Mouse (Mus musculus): ENCODE results near the gene Procr.

DNA sequence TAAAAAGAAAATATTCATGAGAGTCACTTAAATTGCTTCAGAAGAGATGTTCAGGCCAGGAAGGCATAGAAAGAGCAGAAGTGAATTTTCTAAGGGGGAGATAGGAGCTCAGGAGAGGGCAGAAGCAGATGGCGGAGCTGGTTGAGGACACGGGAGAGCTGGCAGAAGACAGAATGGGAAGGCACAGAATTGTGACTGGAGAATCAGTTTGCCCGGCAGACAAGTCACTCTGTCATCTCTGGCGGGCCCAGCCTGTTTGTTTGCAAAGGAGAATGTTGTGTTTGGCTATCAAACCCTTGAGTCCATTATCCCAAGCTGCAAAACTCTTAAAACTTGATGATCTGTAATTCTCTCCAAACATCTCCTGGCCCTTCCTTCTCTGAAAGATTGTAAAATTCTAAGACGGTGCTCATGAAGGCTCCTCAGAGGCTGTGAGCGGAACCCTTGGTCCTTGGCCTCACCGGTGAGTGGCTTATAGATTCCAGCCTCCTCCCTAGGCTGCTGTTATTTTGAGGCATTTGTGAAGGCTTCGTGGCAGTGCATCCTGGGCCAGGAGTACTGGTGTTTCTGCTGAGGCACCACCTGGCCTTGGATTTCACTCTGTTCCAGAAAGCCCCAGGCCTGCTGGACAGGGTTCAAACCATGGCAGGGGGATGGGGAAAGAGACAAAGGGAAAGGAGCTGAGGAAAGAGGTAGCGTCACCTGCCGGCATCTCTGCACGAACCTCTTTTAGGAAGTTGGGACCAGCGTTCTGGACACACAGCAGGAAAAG, 43.9 kb downstream of the Procr start:
- no peak for TF ChIP-seq CTCF (IDR thresholded peaks at IDR 0.05; ENCODE audit: borderline replicate concordance, extremely low read depth, insufficient read depth, insufficient read length)
- no peak for TF ChIP-seq POLR2A (IDR thresholded peaks at IDR 0.05; ENCODE audit: borderline replicate concordance, extremely low read depth, insufficient read depth, insufficient read length, poor library complexity, severe bottlenecking)
